Mouse (Mus musculus) lung, postnatal 0 days (tissue): ENCODE measurements around the gene Eif4e3.

Experiments used
- CTCF ChIP-seq: IDR thresholded peaks from 2 replicates; pipeline ENCODE4 v1.5.1; 2016; ENCODE audit warnings: antibody characterized with exemption, mild to moderate bottlenecking
- EP300 ChIP-seq: IDR thresholded peaks from 2 replicates; pipeline ENCODE4 v1.6.1; 2016; ENCODE audit warnings: antibody characterized with exemption, mild to moderate bottlenecking, control low read depth

DNA sequence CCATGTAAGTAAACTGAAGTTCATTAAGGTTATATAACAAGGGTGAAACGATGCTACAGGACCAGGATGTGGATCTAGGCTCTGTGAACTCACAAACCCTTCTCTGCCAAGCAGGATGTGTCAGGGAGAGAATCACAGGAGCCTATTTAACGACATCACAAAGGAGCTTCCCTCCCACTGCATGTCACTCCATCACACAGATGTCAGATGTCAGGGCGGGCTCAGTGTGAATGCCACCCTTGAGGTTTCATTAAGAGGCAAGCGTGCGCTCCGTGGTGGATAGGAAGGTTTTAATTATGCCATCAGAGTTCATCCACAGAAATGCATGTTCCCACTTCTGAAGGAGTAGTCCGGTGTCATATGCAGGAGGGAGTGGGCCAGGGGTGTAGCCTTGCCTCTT is 60.5 kb downstream of the Eif4e3 start:
- TF ChIP-seq CTCF (no peak), EP300 (no peak)
